Mouse (Mus musculus) limb, embryonic 10.5 days (tissue): ENCODE measurements around the gene Gm4952. TPM values are rescaled to one million over a fixed set of nuclear protein-coding genes. Genes with fewer than 3 reads are reported as not detected.

Experiments used
- DNase-seq: peaks from one replicate; pipeline ENCODE4 v3.0.0-alpha.2; 2017; ENCODE audit warnings: low spot score
- H3K27ac ChIP-seq: fragments of 300-500 bp; sonication (generic); 2 replicates; pipeline ENCODE4 v1.5.1; 2016; ENCODE audit warnings: mild to moderate bottlenecking
- H3K27me3 ChIP-seq: fragments of 300-500 bp; sonication (generic); 2 replicates; pipeline ENCODE4 v1.6.1; 2016; ENCODE audit warnings: low read depth, mild to moderate bottlenecking; ENCODE audit not compliant: poor library complexity, severe bottlenecking
- H3K36me3 ChIP-seq: fragments of 300-500 bp; sonication (generic); 2 replicates; pipeline ENCODE4 v1.6.1; 2016; ENCODE audit warnings: mild to moderate bottlenecking, moderate library complexity
- H3K4me1 ChIP-seq: fragments of 300-500 bp; sonication (generic); 2 replicates; pipeline ENCODE4 v1.6.1; 2016
- H3K4me3 ChIP-seq: fragments of 300-500 bp; sonication (generic); 2 replicates; pipeline ENCODE4 v1.5.1; 2016; ENCODE audit warnings: mild to moderate bottlenecking, moderate library complexity
- H3K9me3 ChIP-seq: fragments of 300-500 bp; sonication (generic); replicated peaks from 2 replicates; pipeline ENCODE4 v1.6.1; 2016; ENCODE audit warnings: mild to moderate bottlenecking
- WGBS: fragments of 180-500 bp; shearing (Covaris S2); methylation state at CpG from one replicate; pipeline ENCODE4 v1.1.7; 2016; 5-methylcytosine and 5-hydroxymethylcytosine counted together
- polyA plus RNA-seq: library from polyadenylated mRNA; unstranded; fragments of >200 nt; fragmentation: Nextera tagmentation; extraction: Ambion mirVana; gene quantifications from 2 replicates; pipeline ENCODE4 v1.2.1, GENCODE M21; 2016

The Gm4952 gene
- polyA plus RNA-seq: not detected in 2 replicates

DNA sequence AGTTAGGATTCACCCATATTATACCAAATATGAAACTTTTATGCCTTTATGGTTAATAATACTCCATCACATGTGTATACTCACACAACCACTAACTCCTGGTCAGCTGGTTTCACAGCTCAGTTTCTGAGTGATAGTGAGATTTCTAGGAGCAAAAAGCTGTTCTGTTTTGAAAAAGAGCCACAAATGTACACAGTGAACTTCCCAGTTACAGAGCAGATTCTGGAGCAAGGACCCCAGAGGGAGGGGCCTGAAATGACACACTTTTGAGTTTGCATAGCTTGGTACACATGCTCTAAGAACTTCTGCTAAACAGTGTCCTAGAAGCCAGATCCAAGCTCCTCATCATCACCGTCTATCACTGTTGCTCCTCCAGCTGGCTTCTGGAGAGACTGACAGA is at the start of gene Gm4952:
Gm4952 (plus strand) TSS at position 301 of the 400 bp plus-strand sequence.
- H3K9me3 ChIP-seq: no peaks in the 10 kb centered on the region
- H3K27me3 ChIP-seq: peaks cover 11% of the 10 kb centered on the region
- H3K4me1 ChIP-seq: peaks cover 10% of the 10 kb centered on the region
- H3K4me3 ChIP-seq: no peak within 1 kb of the TSS
- H3K27ac ChIP-seq: no peak within 1 kb of the TSS
- no peaks in the 10 kb centered on the region for H3K36me3 ChIP-seq
- DNase-seq: no peak
- 67% methylated on average over 1 of the region's 1 CpGs for WGBS

DNA sequence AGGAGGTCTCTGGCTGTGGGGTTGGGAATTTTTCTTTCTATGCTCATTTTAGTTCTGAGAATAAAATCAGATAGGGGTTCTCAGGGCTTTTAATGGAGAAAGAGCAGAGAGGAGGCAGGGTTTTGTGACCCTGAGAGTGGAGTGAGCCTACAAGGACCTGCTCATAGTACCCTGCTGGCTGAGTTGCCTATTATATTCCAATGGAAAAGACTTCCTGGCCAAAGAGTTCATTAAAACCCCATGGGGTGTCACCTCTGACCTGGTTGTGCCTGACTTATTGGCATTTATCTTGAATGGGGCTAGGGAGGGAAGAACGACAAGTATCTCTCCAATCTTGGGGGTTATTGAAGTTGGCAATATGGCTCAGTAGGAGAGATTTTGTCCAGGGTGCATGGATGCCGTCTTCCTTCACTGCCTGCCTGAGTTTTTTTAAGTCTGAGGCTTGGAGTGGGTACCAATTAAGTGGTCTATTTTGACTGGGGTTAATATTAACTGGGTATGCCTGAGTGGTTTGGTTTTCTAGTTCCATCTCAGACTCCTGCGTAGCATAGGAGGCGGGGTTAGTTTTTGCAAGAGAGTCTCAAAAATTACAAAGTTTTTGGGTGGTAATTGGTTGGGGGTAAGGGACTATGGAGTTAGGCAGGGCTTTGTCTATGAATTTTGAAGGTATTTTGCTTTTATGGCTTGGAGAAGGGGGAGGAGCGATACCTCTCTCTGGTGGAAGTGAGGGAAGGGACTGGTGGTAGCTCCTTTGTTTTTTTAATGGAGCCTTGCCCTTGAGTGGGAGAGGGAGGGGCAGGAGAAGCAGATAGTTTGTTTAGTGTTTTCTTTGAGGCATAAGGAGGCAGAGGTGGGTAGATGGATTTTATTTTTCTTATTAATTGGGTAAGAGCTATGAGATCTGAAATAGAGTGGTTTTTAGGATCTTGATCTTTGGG is 49.5 kb upstream of the Gm4952 start:
- Histone ChIP-seq H3K36me3 (no peaks in the 10 kb centered on the region), H3K4me1 (no peaks in the 10 kb centered on the region), H3K27ac (no peak overlapping the region), H3K27me3 (no peaks in the 10 kb centered on the region), H3K9me3 (no peaks in the 10 kb centered on the region), H3K4me3 (no peak overlapping the region)
- DNase-seq: no peak
- WGBS: 85% methylated on average over 5 of the region's 5 CpGs

DNA sequence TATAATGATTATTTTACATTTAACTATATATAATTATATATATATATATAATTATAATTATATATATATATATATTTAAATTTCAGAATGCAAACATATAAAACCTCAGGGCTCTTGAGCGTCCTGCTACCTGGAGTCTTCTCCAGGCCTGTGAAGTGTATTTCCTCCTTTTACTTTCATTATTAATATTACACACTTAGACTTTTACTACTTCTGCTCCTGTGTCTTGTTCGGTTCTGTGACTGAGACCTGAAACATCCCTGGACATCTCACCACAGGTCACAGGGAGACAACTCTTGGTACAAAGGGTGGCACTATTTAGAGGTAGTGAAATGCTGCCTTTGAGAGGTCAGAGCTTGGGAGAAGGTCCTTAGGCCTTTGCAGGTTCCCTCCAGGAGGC is 43.5 kb upstream of the Gm4952 start:
- no peaks in the 10 kb centered on the region for H3K36me3 ChIP-seq
- H3K27ac ChIP-seq: no peak overlapping the region
- H3K9me3 ChIP-seq: no peaks in the 10 kb centered on the region
- no peak for DNase-seq
- no peak overlapping the region for H3K4me3 ChIP-seq
- no peaks in the 10 kb centered on the region for H3K27me3 ChIP-seq
- H3K4me1 ChIP-seq: no peaks in the 10 kb centered on the region
- 90% methylated on average over 2 of the region's 2 CpGs for WGBS

DNA sequence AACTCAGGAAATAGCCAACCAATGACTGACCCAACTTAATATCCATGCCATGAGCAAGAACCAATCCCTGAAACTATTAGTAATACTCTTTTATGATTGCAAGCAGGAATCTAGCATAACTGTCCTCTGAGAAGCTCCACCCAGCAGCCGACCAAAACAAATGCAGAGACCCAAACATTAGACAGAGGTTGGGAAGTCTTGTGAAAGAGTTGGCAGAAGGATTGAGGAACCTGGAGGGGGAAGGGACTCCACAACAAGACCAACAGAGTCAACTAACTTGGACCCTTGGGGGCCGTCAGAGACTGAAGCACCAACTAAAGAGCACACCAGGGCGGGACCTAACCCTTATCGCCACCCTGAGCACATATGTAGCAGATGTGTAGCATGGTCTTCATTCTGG is 41.6 kb upstream of the Gm4952 start:
- no peaks in the 10 kb centered on the region for H3K4me1 ChIP-seq
- no peaks in the 10 kb centered on the region for H3K36me3 ChIP-seq
- no peak for DNase-seq

DNA sequence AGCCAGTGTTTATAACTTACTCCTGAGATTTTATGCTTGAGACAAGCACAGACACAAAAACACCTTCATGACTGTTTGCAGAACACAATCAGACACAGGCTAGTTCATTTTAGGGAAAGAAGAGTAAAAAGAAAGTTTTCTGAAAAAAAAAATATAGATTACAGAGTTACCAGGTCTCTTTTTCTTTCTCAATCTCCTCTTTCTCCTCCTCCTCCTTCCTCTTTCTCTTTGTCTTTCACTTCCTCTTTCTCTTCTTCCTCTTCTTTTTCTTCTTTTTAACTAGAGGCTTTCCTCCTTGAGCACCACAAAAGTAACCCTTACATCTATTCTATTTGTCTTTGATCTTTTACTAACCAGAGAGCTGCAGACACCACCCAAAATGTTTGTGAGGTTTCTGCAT is 35.6 kb upstream of the Gm4952 start:
- H3K27me3 ChIP-seq: no peaks in the 10 kb centered on the region
- no peak overlapping the region for H3K27ac ChIP-seq
- no peaks in the 10 kb centered on the region for H3K36me3 ChIP-seq

More for the DNA sequence above, 41.6 kb upstream of the Gm4952 start:
- no peaks in the 10 kb centered on the region for H3K27me3 ChIP-seq
- no peak overlapping the region for H3K27ac ChIP-seq
- 85% methylated on average over 4 of the region's 4 CpGs for WGBS
- no peak overlapping the region for H3K4me3 ChIP-seq
- H3K9me3 ChIP-seq: no peaks in the 10 kb centered on the region

DNA sequence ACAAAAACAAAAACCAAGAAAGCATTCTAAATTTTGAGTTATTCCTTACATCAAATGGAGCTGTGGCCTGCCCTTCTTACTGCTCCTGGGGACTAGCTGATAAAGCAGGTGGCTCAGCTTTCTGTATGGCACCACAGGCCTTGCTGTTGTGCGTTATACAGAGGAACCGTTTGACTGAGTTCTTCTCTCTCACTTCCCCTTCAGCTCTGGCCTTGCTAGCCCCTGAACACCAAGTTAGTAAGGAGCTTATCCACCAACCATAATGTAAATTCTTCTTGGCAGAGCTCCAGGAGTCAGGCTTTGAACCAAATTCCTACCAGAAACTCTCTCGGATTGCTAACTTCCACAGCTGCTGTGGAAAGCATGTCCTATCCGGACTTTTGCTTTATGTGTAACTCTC is 32.8 kb upstream of the Gm4952 start:
- WGBS: 76% methylated on average over 4 of the region's 4 CpGs
- Histone ChIP-seq H3K27me3 (no peaks in the 10 kb centered on the region), H3K4me1 (no peaks in the 10 kb centered on the region), H3K36me3 (no peaks in the 10 kb centered on the region), H3K4me3 (no peak overlapping the region), H3K27ac (no peak overlapping the region), H3K9me3 (no peaks in the 10 kb centered on the region)
- no peak for DNase-seq

More for the DNA sequence above, 35.6 kb upstream of the Gm4952 start:
- DNase-seq: no peak
- Histone ChIP-seq H3K4me3 (no peak overlapping the region), H3K9me3 (no peaks in the 10 kb centered on the region), H3K4me1 (no peaks in the 10 kb centered on the region)

DNA sequence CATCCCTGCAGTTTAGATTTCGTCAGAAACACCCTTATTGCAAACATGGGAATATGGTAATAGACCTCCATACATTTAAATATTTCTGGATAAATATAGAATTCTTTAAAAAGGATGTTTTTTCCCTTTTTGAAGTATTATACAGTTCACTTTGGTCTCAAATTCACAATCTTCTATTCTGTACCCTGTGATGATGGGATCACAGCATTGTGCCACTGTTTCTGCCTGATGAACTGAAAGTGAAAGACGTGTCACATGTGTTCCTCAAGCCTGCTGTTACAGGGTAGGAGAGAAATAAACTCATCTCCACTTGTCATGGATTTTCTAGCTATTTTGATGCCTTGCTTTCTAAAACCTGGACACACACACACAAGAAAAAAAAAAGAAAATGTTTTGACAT is 28.9 kb upstream of the Gm4952 start:
- Histone ChIP-seq H3K4me3 (no peak overlapping the region), H3K4me1 (peaks cover 13% of the 10 kb centered on the region), H3K36me3 (no peaks in the 10 kb centered on the region), H3K27me3 (no peaks in the 10 kb centered on the region), H3K27ac (no peak overlapping the region), H3K9me3 (no peaks in the 10 kb centered on the region)
- DNase-seq: no peak
- 86% methylated on average over 2 of the region's 2 CpGs for WGBS

DNA sequence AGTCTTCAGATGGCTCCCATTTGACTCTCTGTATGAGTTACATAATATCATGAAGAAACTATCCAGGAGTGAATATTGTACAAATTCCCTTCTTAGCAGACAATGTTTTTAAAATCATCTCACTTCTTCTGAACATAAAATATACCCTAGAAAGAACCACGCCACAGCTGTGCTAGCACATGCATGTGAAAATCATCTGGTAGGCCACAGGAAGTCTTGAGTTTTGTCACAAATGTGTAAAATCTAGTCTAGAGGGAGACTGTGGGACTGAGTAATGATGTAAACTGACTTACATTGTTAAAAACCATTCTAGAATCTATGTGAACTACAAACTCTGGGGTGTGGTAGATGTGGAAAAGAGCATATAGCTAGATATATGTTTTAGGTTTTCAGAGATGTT is 28.1 kb upstream of the Gm4952 start:
- Histone ChIP-seq H3K27ac (no peak overlapping the region), H3K36me3 (peaks cover under 1% of the 10 kb centered on the region; the same call in 1 of the 2 replicates), H3K4me1 (peaks cover 13% of the 10 kb centered on the region), H3K9me3 (no peaks in the 10 kb centered on the region), H3K4me3 (no peak overlapping the region), H3K27me3 (no peaks in the 10 kb centered on the region)
- DNase-seq: no peak
- WGBS: 90% methylated on average over 1 of the region's 1 CpGs

DNA sequence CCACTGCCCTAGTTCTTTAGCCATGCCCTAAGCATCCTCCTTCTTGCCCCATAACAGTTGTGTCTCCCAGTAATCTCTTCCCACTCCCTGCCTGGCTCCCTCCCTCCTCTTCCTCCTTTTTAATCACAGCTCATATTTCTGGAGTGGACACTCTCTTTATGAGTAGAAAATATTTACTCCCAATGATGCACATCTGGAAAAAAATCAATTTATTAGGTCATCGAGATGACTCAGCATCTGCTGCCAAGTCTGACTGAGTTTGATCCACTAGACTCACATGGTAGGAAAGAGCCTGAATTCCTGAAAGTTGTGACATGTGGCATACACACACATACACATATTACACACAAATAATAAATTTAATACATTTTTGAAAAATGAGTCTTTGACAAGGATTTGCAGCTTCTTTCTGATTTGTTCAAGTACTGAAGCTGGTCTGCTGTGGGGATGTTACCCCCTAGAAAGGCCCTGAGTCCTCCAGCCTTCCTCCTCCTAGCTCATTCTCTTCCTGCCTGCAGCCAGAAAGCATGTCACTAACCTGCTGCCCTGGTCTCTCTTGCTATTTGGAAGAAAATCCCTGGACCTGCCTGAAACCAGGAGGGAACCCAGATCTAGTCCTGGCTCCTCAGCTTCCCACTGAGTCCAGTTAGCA is 27.0 kb upstream of the Gm4952 start:
- H3K27ac ChIP-seq: peak overlapping the region; percentile 44; the same call in 1 of the 2 replicates
- peaks cover 13% of the 10 kb centered on the region for H3K4me1 ChIP-seq
- H3K27me3 ChIP-seq: no peaks in the 10 kb centered on the region
- no peak for DNase-seq
- WGBS: 95% methylated on average over 1 of the region's 1 CpGs
- no peaks in the 10 kb centered on the region for H3K9me3 ChIP-seq
- peaks cover 10% of the 10 kb centered on the region for H3K36me3 ChIP-seq
- peak overlapping the region; percentile 45 for H3K4me3 ChIP-seq

DNA sequence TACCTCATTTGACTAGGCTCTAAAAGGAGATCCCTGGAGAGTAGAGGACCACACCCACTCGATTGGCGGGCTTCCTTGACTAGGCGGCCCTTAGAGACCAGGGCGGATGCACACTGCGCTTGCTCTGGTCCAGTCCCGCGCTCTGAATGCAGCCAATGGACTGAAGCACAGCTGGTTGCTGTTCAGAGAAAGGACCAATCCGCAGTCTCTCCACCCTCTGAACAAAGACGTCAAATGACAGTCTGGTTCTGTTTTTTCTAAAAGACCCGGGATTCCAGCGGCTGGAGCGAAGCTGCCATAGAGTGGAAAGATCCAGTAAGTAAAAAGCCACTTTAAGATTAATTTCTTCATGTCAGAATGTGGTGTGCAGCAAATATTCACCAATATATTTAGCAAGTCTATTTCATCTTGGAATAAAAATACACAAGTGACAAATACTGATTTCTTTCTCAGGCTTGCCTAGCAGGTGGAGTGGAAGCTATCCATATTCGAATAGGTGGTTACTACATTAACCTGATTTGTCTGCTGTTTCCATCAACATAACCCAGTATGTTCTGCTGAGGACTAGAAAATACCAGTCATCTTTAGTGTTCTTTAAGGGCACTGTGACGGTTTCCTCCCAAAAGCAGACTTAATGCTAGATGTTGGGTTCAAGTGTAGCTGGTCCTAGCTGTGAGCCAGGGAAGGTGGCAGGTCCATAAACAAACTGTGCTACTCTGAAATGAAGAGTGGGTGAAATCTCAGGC is 26.3 kb upstream of the Gm4952 start:
- WGBS: 15% methylated on average over 14 of the region's 14 CpGs
- H3K36me3 ChIP-seq: peaks cover 17% of the 10 kb centered on the region
- no peaks in the 10 kb centered on the region for H3K9me3 ChIP-seq
- peak; percentile 73 for DNase-seq
- no peaks in the 10 kb centered on the region for H3K27me3 ChIP-seq
- peaks cover 13% of the 10 kb centered on the region for H3K4me1 ChIP-seq
- H3K4me3 ChIP-seq: peak overlapping the region; percentile 45
- H3K27ac ChIP-seq: peak overlapping the region; percentile 73

DNA sequence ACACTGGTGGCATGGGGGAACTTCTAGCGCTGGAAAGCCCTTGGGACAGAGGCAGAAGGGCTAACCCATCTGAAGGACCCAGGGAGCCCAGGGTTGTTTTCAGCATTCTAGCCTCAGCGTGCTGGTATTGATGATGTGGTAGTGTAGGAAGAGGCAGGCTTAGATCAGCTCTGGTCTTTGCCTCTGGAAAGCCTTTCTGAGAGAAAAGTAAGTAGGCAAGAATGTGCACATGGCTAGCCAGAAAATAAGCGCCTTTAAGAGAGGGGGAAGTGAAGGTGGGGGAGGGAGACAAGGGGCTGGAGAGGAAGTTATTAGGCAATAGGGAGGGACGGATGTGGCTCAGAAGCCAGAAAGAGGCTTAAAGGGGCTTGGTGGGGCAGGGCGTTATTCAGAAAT is 25.8 kb upstream of the Gm4952 start:
- H3K4me1 ChIP-seq: peaks cover 13% of the 10 kb centered on the region
- peaks cover 22% of the 10 kb centered on the region for H3K36me3 ChIP-seq
- H3K27me3 ChIP-seq: no peaks in the 10 kb centered on the region
- 37% methylated on average over 5 of the region's 5 CpGs for WGBS
- H3K4me3 ChIP-seq: peak overlapping the region; percentile 45
- peak; percentile 31 for DNase-seq
- no peaks in the 10 kb centered on the region for H3K9me3 ChIP-seq
- peak overlapping the region; percentile 73 for H3K27ac ChIP-seq

DNA sequence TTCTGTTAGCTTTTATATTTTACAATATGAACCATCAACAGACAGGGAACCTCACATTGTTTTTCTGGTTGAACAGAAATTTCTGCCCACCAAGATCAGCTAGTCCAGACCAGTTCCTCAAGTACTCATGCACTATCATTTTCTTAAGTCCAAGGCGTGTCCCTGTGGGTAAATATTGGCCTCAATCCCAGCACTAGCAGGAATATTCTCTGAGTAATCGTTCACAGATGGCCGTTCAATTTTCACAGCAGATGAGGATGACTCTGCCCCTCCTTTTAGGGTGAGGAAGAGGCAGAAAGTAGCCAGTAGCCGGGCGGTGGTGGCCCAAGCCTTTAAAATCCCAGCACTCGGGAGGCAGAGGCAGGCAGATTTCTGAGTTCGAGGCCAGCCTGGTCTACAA is 24.7 kb upstream of the Gm4952 start:
- no peak overlapping the region for H3K4me3 ChIP-seq
- no peaks in the 10 kb centered on the region for H3K27me3 ChIP-seq
- WGBS: 92% methylated on average over 7 of the region's 7 CpGs
- no peaks in the 10 kb centered on the region for H3K9me3 ChIP-seq
- DNase-seq: no peak
- peaks cover 13% of the 10 kb centered on the region for H3K4me1 ChIP-seq
- peaks cover 22% of the 10 kb centered on the region for H3K36me3 ChIP-seq
- H3K27ac ChIP-seq: no peak overlapping the region

DNA sequence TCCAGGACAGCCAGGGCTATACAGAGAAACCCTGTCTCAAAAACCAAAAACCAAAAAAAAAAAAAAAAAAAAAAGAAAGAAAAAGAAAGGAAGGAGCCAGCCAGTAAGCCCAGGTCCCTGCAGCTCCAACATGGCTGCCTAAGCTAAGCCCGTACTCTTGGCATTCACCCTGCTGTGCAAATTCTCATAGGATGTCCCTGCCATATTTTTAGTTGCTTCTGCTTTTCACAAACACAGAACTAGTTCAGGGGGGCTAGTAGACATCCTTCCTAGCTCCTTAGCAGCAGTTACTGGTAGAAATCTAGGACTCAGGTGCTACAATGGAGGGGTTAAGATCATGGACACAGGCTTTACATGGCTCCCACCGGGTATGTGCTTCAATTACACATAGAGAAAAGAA is 24.3 kb upstream of the Gm4952 start:
- 87% methylated on average over 2 of the region's 2 CpGs for WGBS
- H3K4me1 ChIP-seq: peaks cover 13% of the 10 kb centered on the region

More for the DNA sequence above, 24.3 kb upstream of the Gm4952 start:
- peaks cover 22% of the 10 kb centered on the region for H3K36me3 ChIP-seq
- H3K27me3 ChIP-seq: no peaks in the 10 kb centered on the region
- no peak for DNase-seq
- H3K9me3 ChIP-seq: no peaks in the 10 kb centered on the region
- no peak overlapping the region for H3K27ac ChIP-seq
- H3K4me3 ChIP-seq: no peak overlapping the region
